Mouse (Mus musculus): ENCODE results near the gene Abcd3.

- TF ChIP-seq CTCF (IDR thresholded peaks at IDR 0.05; ENCODE audit: low read depth, low read length): no peak
- TF ChIP-seq POLR2A (IDR thresholded peaks at IDR 0.05; ENCODE audit: extremely low read depth, insufficient read depth, low read length): no peak
Measured at GRCm38 (mm10) chr3:121720801-121721690, 94.1 kb downstream of the Abcd3 start.
